Mouse (Mus musculus): Measurements from ENCODE around the gene 2510039O18Rik.
A peak's percentile ranks its signal among the peaks of the same experiment; 100 is the strongest.

The 2510039O18Rik gene

DNA sequence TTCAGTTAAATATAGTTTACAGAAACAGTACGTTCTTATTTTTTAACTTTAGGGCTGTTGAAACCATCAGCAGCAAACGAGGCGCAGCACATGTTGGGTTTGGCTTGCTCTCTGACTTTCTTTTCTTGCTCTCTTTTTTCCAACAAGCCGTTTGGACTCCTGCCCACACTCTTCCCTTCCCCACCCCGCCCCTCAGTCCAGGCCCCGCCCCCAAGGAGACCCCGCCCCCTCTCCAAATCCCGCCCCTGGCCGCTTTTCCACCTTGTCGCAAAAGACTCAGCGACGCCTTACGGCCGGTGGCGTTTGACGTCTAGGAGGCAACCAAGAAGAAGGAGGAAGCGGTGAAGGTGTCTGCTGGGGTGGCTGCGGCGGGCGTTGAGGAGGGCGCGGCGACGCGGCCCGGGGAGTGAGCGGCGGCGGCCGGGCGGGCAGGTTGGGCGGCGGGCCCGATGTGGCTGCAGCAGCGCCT lies at the start of gene 2510039O18Rik:
Gene 2510039O18Rik (plus strand): TSS at position 320 of the 469 bp plus-strand sequence.
- ATAC-seq (ENCODE audit: low TSS enrichment): peak; percentile 58

GRCm38 (mm10) chr4:147895815-147896330 lies 44.8 kb upstream of the 2510039O18Rik start:
- no peak for ATAC-seq (ENCODE audit: low TSS enrichment)

- no peak for ATAC-seq (ENCODE audit: low TSS enrichment)
These were observed 44.3 kb upstream of the 2510039O18Rik start for GRCm38 (mm10) chr4:147896411-147896810.

- ATAC-seq (ENCODE audit: low TSS enrichment): peak; percentile 72
These were observed 43.3 kb upstream of the 2510039O18Rik start for GRCm38 (mm10) chr4:147897348-147897747.

DNA sequence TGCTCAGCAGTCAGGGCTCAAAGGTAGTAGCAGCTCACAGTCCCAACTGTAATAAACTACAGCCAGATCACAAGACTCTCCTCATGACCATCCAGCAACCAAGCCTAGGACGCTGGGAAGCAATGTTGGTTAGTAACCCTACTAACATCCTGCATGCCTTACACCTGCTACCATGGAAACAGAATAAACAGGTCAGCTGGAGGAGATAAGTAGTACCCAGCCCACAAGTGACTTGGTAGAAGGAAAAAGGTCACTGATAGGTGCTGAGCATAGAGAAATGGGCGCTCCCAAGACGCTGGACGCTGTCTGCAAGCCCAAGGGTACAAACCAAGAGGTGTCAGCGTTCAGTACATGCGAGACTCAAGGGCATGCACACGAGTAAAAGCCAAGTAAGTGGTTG lies 40.2 kb upstream of the 2510039O18Rik start:
- no peak for ATAC-seq (ENCODE audit: low TSS enrichment)

- no peak for ATAC-seq (ENCODE audit: low TSS enrichment)
These were observed 37.7 kb upstream of the 2510039O18Rik start for GRCm38 (mm10) chr4:147902906-147903500.

DNA sequence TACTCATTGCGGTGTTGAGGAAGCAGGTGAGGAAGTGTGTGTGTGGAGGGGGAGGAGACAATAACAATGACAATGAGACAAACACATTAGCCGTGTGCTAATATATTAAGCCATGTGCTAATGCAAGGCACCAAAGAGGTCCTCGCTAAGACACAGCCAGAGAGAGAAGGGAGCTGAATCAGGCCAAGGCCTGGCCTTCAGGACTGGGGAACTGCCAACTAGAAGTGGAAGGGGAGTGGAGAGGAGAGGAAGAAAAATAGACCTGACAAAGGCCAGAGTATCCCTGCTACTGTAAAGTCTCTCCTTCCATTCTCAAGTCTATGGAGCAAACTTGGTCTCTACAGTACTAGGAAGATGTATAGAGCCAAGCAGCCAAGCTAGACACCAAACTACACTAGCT lies 37.1 kb upstream of the 2510039O18Rik start:
- ATAC-seq (ENCODE audit: low TSS enrichment): no peak

GRCm38 (mm10) chr4:147904313-147905089 lies 36.2 kb upstream of the 2510039O18Rik start, which contains the start of gene Mfn2:
TSS of gene Mfn2 (minus strand) at chr4:147904704.
- peak; percentile 94 for ATAC-seq (ENCODE audit: low TSS enrichment)

GRCm38 (mm10) chr4:147905090-147905659 lies 35.5 kb upstream of the 2510039O18Rik start:
- ATAC-seq (ENCODE audit: low TSS enrichment): 0 out of 2 replicates have a peak, but pooled peaks have one; percentile 17

GRCm38 (mm10) chr4:147906230-147906629 lies 34.5 kb upstream of the 2510039O18Rik start:
- ATAC-seq (ENCODE audit: low TSS enrichment): no peak

- ATAC-seq (ENCODE audit: low TSS enrichment): no peak
These were observed 31.2 kb upstream of the 2510039O18Rik start for GRCm38 (mm10) chr4:147909486-147909885.

DNA sequence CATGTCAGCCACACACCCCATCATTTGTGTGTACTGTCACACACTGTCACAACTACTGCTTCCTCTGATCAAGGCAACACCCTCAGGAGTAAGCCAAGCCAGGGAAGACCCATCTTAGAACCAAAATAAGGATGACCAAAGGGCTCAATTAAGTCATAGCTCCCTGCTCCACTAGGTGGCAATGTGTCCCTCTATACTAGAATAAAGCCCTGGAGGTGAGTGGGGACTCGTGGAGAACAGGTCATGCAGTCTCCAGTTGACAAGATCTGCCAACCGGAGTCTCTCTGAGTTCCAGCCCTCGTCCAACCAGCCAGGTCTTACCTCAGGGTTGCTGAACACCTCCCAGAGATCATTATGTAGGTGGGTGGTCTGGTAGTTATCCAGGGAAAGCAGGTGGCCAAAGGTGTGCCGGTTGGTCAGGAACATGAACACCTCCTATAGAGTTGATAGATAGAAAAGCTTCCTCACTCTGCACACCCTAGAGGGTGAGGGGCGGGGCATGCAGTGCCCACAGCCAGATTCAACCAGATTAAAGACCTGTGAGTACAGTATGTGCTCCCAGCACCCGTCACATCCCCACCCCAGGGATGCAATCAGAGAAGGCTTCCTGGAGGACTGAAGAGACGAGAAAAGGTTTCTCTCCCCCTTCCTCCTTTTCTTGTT lies 22.1 kb upstream of the 2510039O18Rik start:
- ATAC-seq (ENCODE audit: low TSS enrichment): peak; percentile 72; the same call in 1 of the 2 replicates

- ATAC-seq (ENCODE audit: low TSS enrichment): no peak
These were observed 19.7 kb upstream of the 2510039O18Rik start for GRCm38 (mm10) chr4:147920973-147921372.

- no peak for ATAC-seq (ENCODE audit: low TSS enrichment)
These were observed 18.4 kb upstream of the 2510039O18Rik start for GRCm38 (mm10) chr4:147922341-147922740.

DNA sequence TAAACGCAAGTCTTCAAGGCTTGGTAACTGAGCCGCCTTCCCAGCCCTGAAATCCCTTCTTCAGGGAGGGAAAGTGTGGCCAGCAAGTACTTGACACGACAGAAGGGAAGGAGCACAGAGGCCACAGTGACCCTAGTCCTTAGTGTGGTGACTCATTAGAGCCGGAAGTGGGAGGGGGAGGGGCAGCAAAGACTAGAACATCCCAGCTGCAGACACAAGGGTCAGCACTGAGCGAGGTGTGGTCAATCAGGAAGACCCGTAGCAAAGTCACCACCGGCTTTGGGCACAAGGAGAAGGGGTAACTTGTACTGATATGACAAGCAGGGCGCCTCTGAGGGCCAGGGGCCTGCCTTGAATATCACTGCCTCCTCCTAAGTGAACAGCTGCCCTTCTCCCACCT lies 13.0 kb upstream of the 2510039O18Rik start:
- no peak for ATAC-seq (ENCODE audit: low TSS enrichment)

DNA sequence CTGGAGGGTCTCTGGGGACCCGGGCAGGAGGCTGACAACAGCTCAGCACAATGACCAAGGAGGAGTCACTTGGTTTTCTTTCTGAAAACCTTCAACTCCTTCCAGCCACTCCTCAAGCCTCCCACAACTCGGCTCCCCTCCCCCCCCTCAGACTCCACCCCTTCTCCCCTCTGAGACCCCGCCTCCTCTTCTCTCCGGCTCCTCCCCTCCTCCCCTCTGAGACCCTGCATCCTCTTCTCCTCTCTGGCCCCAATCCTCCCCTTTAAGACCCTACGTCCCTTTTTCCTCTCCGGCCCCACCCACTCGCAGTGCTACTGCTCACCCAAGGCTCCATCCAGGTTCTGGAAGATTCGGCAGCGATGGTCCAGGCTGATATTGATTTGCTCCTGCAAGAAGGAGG lies 12.6 kb upstream of the 2510039O18Rik start:
- no peak for ATAC-seq (ENCODE audit: low TSS enrichment)

DNA sequence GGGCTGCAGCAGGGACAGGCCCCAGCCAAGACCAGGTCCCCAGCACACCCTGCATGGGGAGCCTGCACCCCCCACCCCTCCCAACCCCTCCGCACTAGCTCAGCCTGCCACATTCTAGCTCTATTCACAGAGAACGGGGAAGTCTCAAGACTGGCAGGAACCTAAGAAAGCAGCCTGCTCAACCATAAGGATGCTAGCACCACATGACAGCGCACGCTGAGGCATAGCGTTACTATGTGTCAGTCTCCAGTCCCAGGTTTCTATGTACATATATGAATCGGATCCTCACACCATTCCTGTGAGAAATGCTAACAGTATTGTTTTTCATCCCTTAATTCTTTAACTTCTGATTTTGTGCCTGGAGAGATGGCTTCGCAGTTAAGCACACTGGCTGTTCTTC lies 12.2 kb upstream of the 2510039O18Rik start:
- no peak for ATAC-seq (ENCODE audit: low TSS enrichment)

DNA sequence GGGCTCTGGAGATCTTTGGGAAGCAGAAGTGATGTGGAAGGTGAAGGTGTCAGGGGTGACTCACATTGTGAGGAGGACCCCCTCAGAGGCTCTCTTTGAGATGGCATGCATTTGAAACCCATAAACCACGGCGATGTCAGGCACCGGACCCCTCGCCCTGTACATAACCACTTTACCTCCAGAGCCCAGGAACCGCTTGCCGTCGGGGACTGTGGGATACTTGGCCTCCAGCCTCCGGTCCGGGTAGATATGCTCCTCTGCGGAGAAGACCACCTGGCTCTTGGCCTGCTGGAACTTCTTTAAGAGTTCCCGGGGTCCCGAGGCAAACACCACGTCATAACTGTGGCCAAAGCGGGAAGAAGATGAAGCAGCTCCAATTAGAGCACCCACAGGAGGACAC lies 9.7 kb upstream of the 2510039O18Rik start:
- no peak for ATAC-seq (ENCODE audit: low TSS enrichment)

GRCm38 (mm10) chr4:147934134-147934533 lies 6.6 kb upstream of the 2510039O18Rik start:
- ATAC-seq (ENCODE audit: low TSS enrichment): no peak

DNA sequence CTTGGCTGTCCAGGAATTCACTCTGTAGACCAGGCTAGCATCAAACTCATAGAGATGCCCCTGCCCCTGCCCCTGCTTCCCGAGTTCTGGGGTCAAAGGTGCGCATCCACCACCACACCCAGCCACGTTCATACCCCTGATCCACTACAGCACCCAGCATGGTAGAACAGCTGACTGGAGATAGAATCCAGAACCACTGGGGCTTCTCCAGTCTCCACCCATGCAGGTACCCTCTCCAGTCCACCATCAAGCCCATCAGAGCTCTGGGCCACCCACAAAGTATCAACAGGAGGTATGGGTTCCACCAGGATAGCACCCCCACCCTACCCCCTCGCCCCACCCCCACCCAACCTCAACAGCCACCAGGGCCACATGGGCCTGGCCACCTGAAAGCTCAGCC lies 6.1 kb upstream of the 2510039O18Rik start:
- ATAC-seq (ENCODE audit: low TSS enrichment): no peak

- ATAC-seq (ENCODE audit: low TSS enrichment): no peak
These were observed 4.8 kb upstream of the 2510039O18Rik start for GRCm38 (mm10) chr4:147935904-147936303.
